Mouse (Mus musculus): ENCODE data around the gene Ttc6. TPM values are rescaled to one million over a fixed set of nuclear protein-coding genes. Genes with fewer than 3 reads are reported as not detected.

Gene Ttc6
- 1.8 and 2.6 TPM in 2 replicates for polyA plus RNA-seq (2015; fragmentation: Nextera tagmentation; extraction: Ambion mirVana)

DNA sequence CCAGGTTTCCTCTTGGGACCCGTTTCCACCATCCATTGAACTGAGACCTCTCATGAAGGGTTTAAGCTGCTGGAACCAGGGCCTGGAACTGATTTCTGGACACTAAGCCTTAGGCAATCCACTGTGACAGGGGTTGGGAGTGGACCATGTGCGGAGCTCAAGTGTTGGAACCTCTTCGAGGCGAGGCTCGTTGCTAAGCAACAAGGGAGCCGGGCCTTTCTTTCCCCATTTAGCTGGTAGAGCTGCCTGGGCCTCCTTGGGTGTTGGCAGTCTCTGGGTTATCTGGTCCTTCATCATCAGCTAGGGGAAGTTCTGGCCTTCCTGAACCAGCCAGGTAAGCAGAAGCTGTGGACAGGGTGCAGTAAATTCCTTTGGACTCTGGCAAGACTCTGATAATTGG is at the start of gene Ttc6:
Gene Ttc6, plus strand, starts transcription at position 205 of the 400 bp plus-strand sequence.
- no peak within 1 kb of the TSS for H3K27ac ChIP-seq
- 80% methylated on average over 6 of the region's 6 CpGs for WGBS
- H3K9me3 ChIP-seq = no peaks in the 10 kb centered on the region
- no peaks in the 10 kb centered on the region for H3K36me3 ChIP-seq
- H3K9ac ChIP-seq (replicated peaks) = no peak within 1 kb of the TSS
- H3K4me2 ChIP-seq (replicated peaks) = no peak within 1 kb of the TSS
- H3K4me3 ChIP-seq (replicated peaks) = no peak within 1 kb of the TSS
- no peaks in the 10 kb centered on the region for H3K4me1 ChIP-seq (replicated peaks)
- no peak for ATAC-seq
- H3K27me3 ChIP-seq = no peaks in the 10 kb centered on the region

DNA sequence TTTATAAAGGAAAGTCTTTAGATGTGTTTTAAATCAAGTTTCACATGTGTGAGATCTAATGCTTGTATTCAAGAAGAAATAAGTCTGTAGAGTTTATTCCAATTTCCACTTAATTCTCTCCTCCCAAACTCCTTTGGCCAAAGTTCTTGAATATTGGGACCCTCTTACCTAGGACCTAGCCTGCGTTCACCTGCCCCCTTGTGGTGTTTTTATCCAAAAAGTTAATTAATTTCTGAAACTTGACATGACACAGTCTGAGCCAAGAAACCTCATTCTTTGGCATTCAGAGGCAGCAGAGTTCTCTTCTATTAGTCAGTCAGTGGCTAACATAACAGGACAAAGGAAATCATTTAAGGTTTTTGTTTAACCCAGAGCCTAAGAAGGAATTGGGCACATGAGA is 49.4 kb upstream of the Ttc6 start:
- WGBS = 49% methylated on average over 1 of the region's 1 CpGs
- no peaks in the 10 kb centered on the region for H3K36me3 ChIP-seq
- no peak overlapping the region for H3K4me2 ChIP-seq (replicated peaks)
- H3K27ac ChIP-seq = no peak overlapping the region
- H3K4me3 ChIP-seq (replicated peaks) = no peak overlapping the region
- H3K9me3 ChIP-seq = no peaks in the 10 kb centered on the region
- H3K9ac ChIP-seq (replicated peaks) = no peak overlapping the region
- H3K4me1 ChIP-seq (replicated peaks) = no peaks in the 10 kb centered on the region
- peaks cover 8% of the 10 kb centered on the region for H3K27me3 ChIP-seq
- no peak for ATAC-seq

DNA sequence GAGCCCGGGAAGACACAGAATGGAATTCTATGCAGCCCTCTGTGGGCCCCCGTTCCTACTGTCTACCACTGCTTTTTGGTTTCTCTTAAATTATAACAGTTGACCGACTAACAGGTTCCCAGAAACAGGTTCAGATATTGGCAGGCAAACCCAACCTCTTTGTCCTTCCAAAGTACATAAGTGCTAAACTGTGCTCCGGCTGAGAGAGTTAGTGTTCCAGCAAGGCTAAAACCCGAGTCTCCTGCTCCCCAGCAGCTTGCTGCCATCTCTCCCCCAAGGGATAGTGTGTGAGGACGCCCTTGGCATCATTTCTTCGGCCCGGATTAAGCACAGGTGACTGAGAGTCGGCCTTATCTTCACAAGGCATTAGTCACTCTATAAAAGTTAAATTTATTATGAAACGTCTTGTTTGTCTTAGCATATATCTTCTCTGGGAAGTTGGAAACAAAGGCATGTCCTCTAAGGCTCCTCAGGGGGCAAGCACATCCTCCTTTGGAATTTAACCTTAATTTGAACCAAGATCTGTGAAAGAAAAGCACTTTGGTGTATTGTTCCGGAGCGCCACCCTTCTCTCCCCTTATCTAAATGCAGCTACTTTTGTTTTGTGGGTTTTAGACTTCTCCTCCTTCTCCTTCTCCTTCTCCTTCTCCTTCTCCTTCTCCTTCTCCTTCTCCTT is 48.1 kb upstream of the Ttc6 start:
- whole genome bisulfite sequencing = 44% methylated on average over 12 of the region's 12 CpGs
- H3K9ac ChIP-seq (replicated peaks) = no peak overlapping the region

DNA sequence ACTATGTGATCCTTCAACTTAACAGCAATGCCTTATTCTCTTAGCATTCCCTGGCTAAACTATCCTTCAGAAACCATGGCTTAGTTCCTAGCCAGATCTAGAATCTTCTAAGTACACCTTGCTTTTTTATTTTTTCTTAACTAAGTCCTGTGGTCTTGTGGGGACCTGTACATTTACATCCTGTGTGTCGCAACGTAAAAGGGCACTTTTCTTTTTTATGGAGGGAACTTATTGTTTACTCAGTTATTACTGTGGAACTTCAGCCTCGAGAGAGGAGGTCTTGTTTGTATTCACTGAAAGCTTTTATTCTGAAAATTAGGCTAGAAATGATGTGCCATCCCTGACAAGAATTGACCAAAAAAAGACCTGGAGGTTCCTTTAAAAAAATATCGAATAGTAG is 35.6 kb upstream of the Ttc6 start:
- Histone ChIP-seq H3K36me3 (no peaks in the 10 kb centered on the region), H3K4me1 (replicated peaks) (peaks cover 7% of the 10 kb centered on the region), H3K4me3 (replicated peaks) (no peak overlapping the region), H3K27me3 (peaks cover 83% of the 10 kb centered on the region), H3K4me2 (replicated peaks) (no peak overlapping the region), H3K27ac (no peak overlapping the region), H3K9ac (replicated peaks) (no peak overlapping the region), H3K9me3 (no peaks in the 10 kb centered on the region)
- WGBS = 87% methylated on average over 4 of the region's 4 CpGs
- ATAC-seq = no peak

More for the DNA sequence above, 48.1 kb upstream of the Ttc6 start:
- H3K27me3 ChIP-seq = peaks cover 8% of the 10 kb centered on the region
- ATAC-seq = no peak
- H3K36me3 ChIP-seq = no peaks in the 10 kb centered on the region
- no peak overlapping the region for H3K27ac ChIP-seq
- H3K4me1 ChIP-seq (replicated peaks) = no peaks in the 10 kb centered on the region
- no peak overlapping the region for H3K4me2 ChIP-seq (replicated peaks)
- H3K9me3 ChIP-seq = no peaks in the 10 kb centered on the region
- H3K4me3 ChIP-seq (replicated peaks) = no peak overlapping the region

DNA sequence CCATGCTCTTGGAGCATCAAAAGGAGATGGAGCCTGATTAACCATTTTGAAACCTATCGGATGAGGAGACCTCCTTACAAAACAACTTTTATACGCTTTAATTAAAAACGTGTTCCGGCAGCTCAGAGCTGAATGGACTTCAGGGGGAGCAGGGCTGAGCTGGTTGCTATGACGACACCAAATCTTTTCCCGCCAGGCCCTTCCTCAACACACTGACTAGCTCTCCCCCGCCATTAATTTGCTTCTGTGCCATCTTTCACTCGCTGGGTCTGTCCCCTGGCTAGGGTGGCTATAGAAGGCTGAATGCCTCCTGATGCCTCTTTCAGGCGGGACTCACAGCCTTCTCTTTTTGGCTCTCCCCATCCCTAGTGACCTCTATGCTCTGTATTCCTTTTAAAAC is 33.4 kb upstream of the Ttc6 start:
- Histone ChIP-seq H3K27ac (no peak overlapping the region), H3K4me2 (replicated peaks) (no peak overlapping the region), H3K36me3 (no peaks in the 10 kb centered on the region), H3K9ac (replicated peaks) (no peak overlapping the region), H3K9me3 (no peaks in the 10 kb centered on the region), H3K27me3 (peaks cover 95% of the 10 kb centered on the region), H3K4me3 (replicated peaks) (no peak overlapping the region), H3K4me1 (replicated peaks) (peaks cover 19% of the 10 kb centered on the region)
- ATAC-seq = peak; percentile 69
- WGBS = 2% methylated on average over 9 of the region's 9 CpGs

DNA sequence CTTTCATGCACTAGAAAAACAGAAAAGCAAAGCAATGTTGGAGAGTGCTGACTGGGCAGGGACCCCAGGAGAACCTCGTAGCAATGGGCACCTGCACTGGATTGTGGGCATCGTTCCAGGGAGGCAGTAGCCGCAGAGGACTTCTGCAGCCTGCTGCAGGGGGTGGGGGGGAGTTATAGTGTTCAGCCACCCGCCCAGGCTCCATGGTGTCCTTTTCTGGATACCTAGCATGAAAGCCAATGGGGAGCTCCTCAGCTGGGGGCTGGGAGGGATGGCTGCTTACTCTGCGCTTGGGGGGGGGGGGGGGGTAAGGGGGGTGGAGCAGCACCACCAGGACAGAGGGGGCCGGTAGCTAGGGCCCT is 29.4 kb upstream of the Ttc6 start:
- Histone ChIP-seq H3K9ac (replicated peaks) (0 out of 2 replicates have a peak overlapping the region, but pooled peaks have one; percentile 46), H3K4me2 (replicated peaks) (peak overlapping the region; percentile 48), H3K9me3 (no peaks in the 10 kb centered on the region), H3K27ac (peak overlapping the region; percentile 77), H3K4me1 (replicated peaks) (peaks cover 31% of the 10 kb centered on the region), H3K36me3 (no peaks in the 10 kb centered on the region), H3K4me3 (replicated peaks) (0 out of 2 replicates have a peak overlapping the region, but pooled peaks have one; percentile 4), H3K27me3 (peaks cover 93% of the 10 kb centered on the region)
- whole genome bisulfite sequencing = 0% methylated on average over 3 of the region's 6 CpGs
- no peak for ATAC-seq

DNA sequence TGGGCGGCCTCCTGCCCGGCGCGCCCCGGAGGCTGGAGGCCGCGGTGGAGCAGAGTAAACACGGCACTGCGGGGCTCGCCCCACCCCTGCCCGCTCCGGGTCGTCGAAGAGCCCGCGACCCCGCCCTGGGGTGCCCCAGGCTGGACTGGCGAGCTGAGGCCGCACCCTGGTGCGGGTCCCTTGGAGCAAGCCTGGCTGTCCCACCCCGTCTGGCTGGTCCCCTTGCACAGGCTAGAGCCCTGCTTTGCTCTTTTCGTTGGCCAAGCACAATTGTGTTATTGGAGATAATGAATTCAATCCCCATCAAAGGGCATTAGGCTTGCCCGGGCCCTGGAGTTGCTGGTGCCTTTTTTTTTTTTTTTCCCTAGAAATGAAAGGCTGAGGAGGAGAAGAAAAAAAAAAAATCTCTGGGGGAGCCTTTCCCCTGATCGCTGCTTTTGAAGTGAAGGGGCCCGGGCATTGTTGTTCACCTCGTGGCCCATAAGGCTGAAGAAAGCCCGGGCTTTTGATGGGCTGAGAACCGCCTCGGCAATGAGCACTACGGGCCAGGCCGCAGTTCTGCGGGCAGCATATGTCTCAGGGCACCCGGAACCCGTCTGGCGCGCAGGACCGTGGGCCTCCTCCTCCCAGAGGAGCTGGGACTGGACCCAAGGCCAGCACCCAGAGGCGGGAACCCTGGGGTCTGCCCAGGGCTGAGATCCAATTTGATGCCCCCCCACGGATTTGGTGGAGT is 28.9 kb upstream of the Ttc6 start:
- Histone ChIP-seq H3K36me3 (no peaks in the 10 kb centered on the region), H3K27ac (peak overlapping the region; percentile 77), H3K4me2 (replicated peaks) (peak overlapping the region; percentile 48), H3K9me3 (no peaks in the 10 kb centered on the region), H3K9ac (replicated peaks) (0 out of 2 replicates have a peak overlapping the region, but pooled peaks have one; percentile 46), H3K4me1 (replicated peaks) (peaks cover 30% of the 10 kb centered on the region), H3K27me3 (peaks cover 95% of the 10 kb centered on the region), H3K4me3 (replicated peaks) (0 out of 2 replicates have a peak overlapping the region, but pooled peaks have one; percentile 4)
- WGBS = under 1% methylated on average over 39 of the region's 39 CpGs
- peak; percentile 89 for ATAC-seq

DNA sequence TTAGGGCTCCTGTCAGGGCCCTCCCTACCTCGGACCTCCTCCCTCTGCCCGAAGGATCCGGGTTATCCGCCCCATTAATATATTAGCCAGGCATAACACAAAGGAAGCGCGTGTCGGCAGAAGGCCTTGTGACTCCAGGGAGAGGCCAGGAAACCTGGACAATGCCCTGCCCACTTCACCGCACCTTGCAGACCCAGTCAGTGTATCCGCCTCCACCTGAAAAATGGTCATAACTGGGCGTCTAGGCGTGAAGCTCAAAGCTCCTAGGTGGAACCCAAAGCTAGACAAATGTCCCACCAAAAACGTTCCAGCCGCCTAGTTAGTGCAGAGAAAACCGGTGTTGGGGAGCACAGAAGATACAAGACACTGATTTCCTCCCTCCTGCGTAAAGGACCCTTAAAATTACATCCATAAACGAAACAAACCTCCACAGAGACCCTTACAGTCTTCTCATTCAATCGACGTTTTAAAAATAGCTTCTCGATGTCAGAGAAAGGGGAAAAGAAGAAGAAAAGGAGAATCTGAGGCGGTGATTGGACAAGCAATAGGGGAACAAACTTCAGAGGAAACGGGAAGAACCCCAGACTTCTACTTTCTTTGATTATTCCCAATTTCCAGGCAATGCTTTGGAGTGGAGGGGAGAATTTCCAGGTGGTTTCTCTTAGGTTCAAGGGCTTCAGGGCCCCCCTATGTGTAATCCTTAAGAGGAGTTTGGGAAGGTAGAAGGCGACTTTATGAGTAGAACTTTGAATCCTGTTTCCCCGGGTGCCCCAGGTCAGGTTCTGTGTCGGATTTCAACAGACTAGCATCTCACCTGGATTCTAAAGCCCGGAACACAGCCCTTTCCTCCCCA is 27.6 kb upstream of the Ttc6 start:
- no peak for ATAC-seq
- peak overlapping the region; percentile 77 for H3K27ac ChIP-seq

DNA sequence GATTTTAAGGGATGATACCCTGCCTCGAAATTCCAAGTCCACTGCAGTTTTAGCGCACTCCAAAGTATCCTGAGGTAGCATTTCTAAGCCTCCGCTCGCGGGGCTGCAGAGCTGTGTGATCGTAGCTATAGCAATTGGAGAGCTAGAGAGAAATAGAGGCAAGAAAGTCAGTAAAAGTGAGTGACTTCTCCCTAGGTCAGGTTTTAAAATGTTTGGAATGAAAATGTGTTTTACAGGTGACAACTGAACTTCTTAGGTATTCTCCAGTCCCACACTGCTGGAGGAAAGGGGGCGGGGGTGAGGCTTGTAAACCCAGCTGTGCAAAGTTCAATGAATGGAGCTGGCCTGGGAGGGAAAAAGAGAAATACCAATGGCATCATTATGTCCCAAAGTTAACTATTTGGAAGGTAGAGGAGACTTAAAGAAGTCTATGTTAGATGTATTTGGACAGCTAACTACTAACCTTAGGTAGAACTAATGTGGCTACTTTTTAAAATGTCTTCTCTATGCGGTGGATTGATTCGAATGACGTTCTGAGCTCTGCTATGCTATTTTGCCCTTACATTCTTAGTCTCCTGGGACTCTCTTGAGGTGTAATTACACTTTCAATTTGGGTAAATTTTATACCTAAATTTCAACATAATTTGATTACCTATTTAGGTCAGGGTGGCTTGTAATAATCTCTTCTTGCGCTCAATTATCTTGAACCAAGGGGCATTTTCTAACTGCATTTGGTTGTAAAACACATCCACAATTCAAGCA is 26.8 kb upstream of the Ttc6 start:
- Histone ChIP-seq H3K27ac (peak overlapping the region; percentile 31; the same call in 1 of the 2 replicates), H3K36me3 (no peaks in the 10 kb centered on the region), H3K9me3 (no peaks in the 10 kb centered on the region), H3K4me3 (replicated peaks) (no peak overlapping the region), H3K4me1 (replicated peaks) (peaks cover 24% of the 10 kb centered on the region), H3K4me2 (replicated peaks) (no peak overlapping the region), H3K9ac (replicated peaks) (no peak overlapping the region), H3K27me3 (peaks cover 90% of the 10 kb centered on the region)
- ATAC-seq = no peak
- 6% methylated on average over 11 of the region's 11 CpGs for WGBS

More for the DNA sequence above, 27.6 kb upstream of the Ttc6 start:
- no peak overlapping the region for H3K4me3 ChIP-seq (replicated peaks)
- H3K4me1 ChIP-seq (replicated peaks) = peaks cover 24% of the 10 kb centered on the region
- H3K4me2 ChIP-seq (replicated peaks) = no peak overlapping the region
- WGBS = 3% methylated on average over 25 of the region's 25 CpGs
- H3K9me3 ChIP-seq = no peaks in the 10 kb centered on the region
- no peak overlapping the region for H3K9ac ChIP-seq (replicated peaks)
- H3K27me3 ChIP-seq = peaks cover 90% of the 10 kb centered on the region
- H3K36me3 ChIP-seq = no peaks in the 10 kb centered on the region

DNA sequence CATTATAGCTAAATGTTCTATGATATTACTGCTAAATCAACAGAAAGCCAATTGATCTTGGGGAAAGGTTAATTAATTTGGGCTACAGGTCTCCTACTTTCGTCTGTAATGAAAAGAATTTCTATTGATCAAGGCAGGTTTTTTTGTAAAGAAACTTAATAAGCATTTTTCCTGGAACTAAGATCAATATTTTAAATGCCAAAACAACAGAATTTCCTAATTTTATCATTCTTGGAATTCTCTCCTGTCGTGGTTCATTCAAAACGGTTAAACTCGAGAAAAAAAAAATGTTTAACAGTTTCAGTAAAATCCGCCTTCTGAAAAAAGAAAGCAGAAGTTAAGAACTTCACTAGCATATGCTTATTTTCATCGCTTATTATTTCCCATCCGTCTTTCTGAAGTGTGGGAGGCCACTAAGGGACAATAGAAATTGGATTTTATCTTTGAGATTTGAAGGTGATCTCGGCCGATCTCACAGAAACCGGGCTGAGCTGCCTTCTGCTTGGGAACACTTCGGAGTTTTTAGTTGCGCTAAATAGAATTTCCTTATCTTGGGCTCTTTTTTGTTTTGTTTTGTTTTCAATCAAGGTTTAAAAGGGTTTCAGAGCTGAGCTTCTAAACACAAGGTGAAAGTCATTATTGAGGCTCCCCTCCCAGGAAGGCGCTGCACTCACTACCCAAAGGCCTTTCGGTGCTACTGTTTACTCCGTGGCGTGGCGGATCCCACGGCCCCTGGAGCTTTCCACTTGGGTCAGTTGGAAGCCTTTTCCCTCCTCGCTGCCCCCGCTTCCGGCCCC is 25.9 kb upstream of the Ttc6 start:
- 2% methylated on average over 21 of the region's 21 CpGs for WGBS
- H3K4me3 ChIP-seq (replicated peaks) = peak overlapping the region; percentile 37
- H3K4me1 ChIP-seq (replicated peaks) = peaks cover 32% of the 10 kb centered on the region
- ATAC-seq = no peak
- no peaks in the 10 kb centered on the region for H3K36me3 ChIP-seq
- peak overlapping the region; percentile 61 for H3K4me2 ChIP-seq (replicated peaks)
- H3K9me3 ChIP-seq = no peaks in the 10 kb centered on the region
- peaks cover 90% of the 10 kb centered on the region for H3K27me3 ChIP-seq
- H3K9ac ChIP-seq (replicated peaks) = peak overlapping the region; percentile 60; the same call in 1 of the 2 replicates
- H3K27ac ChIP-seq = peak overlapping the region; percentile 76; the same call in 1 of the 2 replicates

Data from midbrain, embryonic 13.5 days (tissue).